Mouse (Mus musculus): Measurements from ENCODE around the gene Taf3. TPM values are rescaled to one million over a fixed set of nuclear protein-coding genes. Genes with fewer than 3 reads are reported as not detected.

Taf3 gene
- polyA plus RNA-seq, 2 experiments from 2014 or later = 13.6 to 15.6 TPM

GRCm38 (mm10) chr2:9888913-9889650 lies 159.3 kb downstream of the Taf3 start, which contains the start of gene 9230102O04Rik:
TSS of gene 9230102O04Rik (minus strand) at chr2:9889540.
- peak; percentile 74 for ATAC-seq

GRCm38 (mm10) chr2:9887636-9888035 lies 160.8 kb downstream of the Taf3 start:
- no peak for ATAC-seq

GRCm38 (mm10) chr2:9886921-9887610 lies 161.3 kb downstream of the Taf3 start:
- ATAC-seq = no peak

GRCm38 (mm10) chr2:9886031-9886430 lies 162.4 kb downstream of the Taf3 start:
- ATAC-seq = no peak

GRCm38 (mm10) chr2:9885217-9885770 lies 163.1 kb downstream of the Taf3 start:
- ATAC-seq = no peak

GRCm38 (mm10) chr2:9884533-9885216 lies 163.7 kb downstream of the Taf3 start:
- ATAC-seq = no peak

GRCm38 (mm10) chr2:9883803-9884532 lies 164.4 kb downstream of the Taf3 start:
- no peak for ATAC-seq

- no peak for ATAC-seq
Observed at GRCm38 (mm10) chr2:9882926-9883802, 165.2 kb downstream of the Taf3 start.

GRCm38 (mm10) chr2:9882371-9882925 lies 165.9 kb downstream of the Taf3 start:
- no peak for ATAC-seq

GRCm38 (mm10) chr2:9881611-9882023 lies 166.8 kb downstream of the Taf3 start:
- no peak for ATAC-seq

GRCm38 (mm10) chr2:9881051-9881591 lies 167.3 kb downstream of the Taf3 start, which contains the start of gene 4930412O13Rik:
TSS of gene 4930412O13Rik (plus strand) at chr2:9881252.
- no peak for ATAC-seq

- ATAC-seq = no peak
Observed at GRCm38 (mm10) chr2:9880271-9880670, 168.1 kb downstream of the Taf3 start.

- ATAC-seq = peak; percentile 60
Observed at GRCm38 (mm10) chr2:9879493-9879892, 168.9 kb downstream of the Taf3 start.

- peak; percentile 2 for ATAC-seq
Observed at GRCm38 (mm10) chr2:9879092-9879491, 169.3 kb downstream of the Taf3 start.

GRCm38 (mm10) chr2:9878564-9879081 lies 169.8 kb downstream of the Taf3 start:
- peak; percentile 41 for ATAC-seq

GRCm38 (mm10) chr2:9877966-9878563 lies 170.3 kb downstream of the Taf3 start:
- peak; percentile 3 for ATAC-seq

- ATAC-seq = no peak
Observed at GRCm38 (mm10) chr2:9877326-9877690, 171.1 kb downstream of the Taf3 start.

- no peak for ATAC-seq
Observed at GRCm38 (mm10) chr2:9876621-9877325, 171.6 kb downstream of the Taf3 start.

GRCm38 (mm10) chr2:9875676-9876357 lies 172.6 kb downstream of the Taf3 start:
- ATAC-seq = peak; percentile 41
